Mouse (Mus musculus) inflammation-experienced regulatory T-cells, adult 16 weeks (primary cell): ENCODE results near the gene Gm28998. TPM values are rescaled to one million over a fixed set of nuclear protein-coding genes. Genes with fewer than 3 reads are reported as not detected.

ENCODE experiments used
- polyA plus RNA-seq: library from polyadenylated mRNA; unstranded; fragments of 100-300 nt; shearing (Covaris generic); gene quantifications from one replicate; pipeline ENCODE4 v1.2.1, GENCODE M21; 2017

The Gm28998 gene
- not detected for polyA plus RNA-seq

DNA sequence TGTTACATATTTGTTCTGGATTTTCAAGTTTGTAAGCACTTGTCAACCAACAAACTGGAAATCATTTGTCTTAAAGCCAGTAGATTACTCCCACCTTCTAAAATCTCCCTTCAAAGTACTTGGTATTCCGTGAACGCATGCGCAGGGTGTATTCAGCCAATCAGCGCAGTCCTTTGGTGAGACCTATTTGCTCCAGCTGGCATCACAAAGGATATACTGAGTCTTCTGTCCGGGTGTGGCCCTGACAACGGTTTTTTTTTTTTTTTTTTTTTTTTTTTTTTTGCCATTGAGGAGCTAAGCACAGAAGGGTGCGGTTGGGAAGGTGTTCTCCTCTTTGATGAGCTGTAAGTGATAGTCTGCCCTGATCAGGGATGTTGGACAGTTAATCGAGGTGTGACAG, at the start of gene Gm28998:
Gene Gm28998 (plus strand): TSS at position 301 of the 400 bp plus-strand sequence.

Other genes with a start within 250 kb of the Gm28998 start
- gene Gm21244, start 84.5 kb upstream of the Gm28998 start, polyA plus RNA-seq: not detected
- not detected for gene Gm21788, start 151.2 kb downstream of the Gm28998 start, polyA plus RNA-seq